Mouse (Mus musculus): Measurements from ENCODE around the gene Nrp1. TPM values are rescaled to one million over a fixed set of nuclear protein-coding genes. Genes with fewer than 3 reads are reported as not detected.

The Nrp1 gene
- polyA plus RNA-seq, 1 experiment from 2014 or later: 52.5 TPM

DNA sequence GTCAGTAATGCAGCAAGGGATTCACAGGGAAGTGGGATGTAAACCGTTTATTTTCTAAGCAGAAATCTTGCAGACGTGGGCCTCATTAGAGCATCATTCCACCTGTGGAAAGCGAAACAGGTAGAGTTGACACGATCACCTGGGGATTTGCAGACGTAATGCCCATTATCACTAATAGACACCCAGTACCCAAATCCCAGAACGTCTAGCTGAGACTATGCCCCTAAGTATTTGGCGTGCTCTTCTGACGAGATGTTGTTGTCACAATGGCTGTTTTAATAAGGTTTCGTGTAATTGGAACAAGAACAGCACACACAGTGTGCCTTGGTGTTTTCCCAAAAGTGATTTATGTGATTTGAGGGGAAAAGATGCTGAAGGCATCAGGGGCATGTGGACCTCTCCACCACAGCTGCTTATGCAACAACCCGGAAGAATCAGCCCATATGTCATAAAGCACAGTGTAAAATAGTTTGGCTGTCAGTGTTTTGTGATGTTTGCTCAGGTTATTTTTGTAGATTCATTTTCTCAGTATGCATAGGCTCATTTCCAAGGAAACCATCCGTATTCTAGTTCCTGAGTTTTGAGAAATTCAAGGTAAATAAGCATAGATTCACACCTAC, 40.2 kb downstream of the Nrp1 start:
- Histone ChIP-seq H3K4me1 (replicated peaks) (peaks cover 21% of the 10 kb centered on the region), H3K27ac (no peak overlapping the region), H3K4me3 (replicated peaks) (no peak overlapping the region), H3K9ac (replicated peaks) (no peak overlapping the region), H3K36me3 (no peaks in the 10 kb centered on the region), H3K4me2 (replicated peaks) (no peak overlapping the region), H3K9me3 (no peaks in the 10 kb centered on the region), H3K27me3 (no peaks in the 10 kb centered on the region)
- no peak for ATAC-seq
- 75% methylated on average over 11 of the region's 11 CpGs for WGBS

DNA sequence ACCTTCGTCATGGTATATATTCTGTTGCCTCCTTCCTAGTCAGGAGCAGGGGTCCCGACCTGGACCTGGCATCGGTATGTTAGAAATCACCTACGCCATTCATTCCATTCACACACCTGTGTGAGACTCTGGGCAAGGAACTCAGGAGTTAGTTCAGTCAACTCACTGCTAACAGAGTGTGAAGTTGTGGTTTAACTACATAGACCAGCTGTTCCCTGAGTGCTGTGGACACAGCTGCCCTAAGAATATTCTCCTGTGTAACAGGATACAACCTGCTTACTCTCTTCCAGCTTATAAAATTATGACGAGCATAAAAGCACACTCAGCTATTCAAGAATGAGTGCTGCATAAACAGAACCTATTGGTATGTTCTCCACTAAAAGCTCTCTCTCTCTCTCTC, 41.9 kb downstream of the Nrp1 start:
- no peaks in the 10 kb centered on the region for H3K9me3 ChIP-seq
- WGBS: 92% methylated on average over 5 of the region's 5 CpGs
- no peak overlapping the region for H3K9ac ChIP-seq (replicated peaks)
- H3K4me3 ChIP-seq (replicated peaks): no peak overlapping the region
- no peak overlapping the region for H3K27ac ChIP-seq
- ATAC-seq: no peak
- H3K27me3 ChIP-seq: no peaks in the 10 kb centered on the region
- no peak overlapping the region for H3K4me2 ChIP-seq (replicated peaks)
- no peaks in the 10 kb centered on the region for H3K36me3 ChIP-seq
- peaks cover 27% of the 10 kb centered on the region for H3K4me1 ChIP-seq (replicated peaks)

DNA sequence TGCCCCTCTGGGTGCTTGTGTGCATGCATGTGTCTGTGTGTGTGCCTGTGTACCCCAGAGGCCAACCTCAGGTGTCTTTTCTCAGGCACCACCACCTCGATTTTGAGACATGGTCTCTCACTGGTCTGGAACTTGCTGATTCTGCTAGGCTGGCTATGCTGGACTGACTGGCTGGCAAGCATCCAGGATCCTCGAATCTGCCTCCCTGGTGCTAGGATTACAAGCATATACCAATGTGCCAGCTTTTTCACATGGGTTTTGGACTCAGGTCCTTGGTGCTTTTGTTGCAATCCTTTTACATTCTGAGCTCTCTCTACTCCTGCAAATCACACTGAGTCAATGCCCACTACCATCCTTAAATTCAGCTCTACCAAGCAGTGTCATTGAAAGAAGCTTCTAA, 46.5 kb downstream of the Nrp1 start:
- Histone ChIP-seq H3K4me2 (replicated peaks) (no peak overlapping the region), H3K27ac (no peak overlapping the region), H3K4me3 (replicated peaks) (no peak overlapping the region), H3K27me3 (no peaks in the 10 kb centered on the region), H3K36me3 (no peaks in the 10 kb centered on the region), H3K9me3 (no peaks in the 10 kb centered on the region), H3K4me1 (replicated peaks) (0 out of 2 replicates have a peak, but pooled peaks cover 6% of the 10 kb centered on the region), H3K9ac (replicated peaks) (no peak overlapping the region)
- ATAC-seq: no peak
- 76% methylated on average over 2 of the region's 2 CpGs for WGBS

DNA sequence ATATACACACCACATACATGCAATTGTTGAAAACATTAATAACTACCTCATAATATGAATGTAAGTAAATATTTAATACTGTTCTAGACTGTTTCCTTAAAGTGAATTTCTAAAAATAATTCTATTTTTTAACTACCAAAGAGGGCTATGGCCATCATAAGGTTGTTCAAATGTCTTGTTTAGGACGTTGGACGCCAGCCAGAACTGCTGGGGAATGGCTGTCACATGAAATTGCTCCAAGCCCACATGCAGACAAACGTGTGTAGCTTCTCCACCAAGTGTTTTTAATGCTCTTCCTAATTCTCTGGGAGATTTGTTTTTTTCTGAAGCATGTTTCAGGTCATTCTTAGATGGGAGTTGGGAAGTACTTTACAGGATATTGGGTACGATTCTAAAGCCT, 55.0 kb downstream of the Nrp1 start:
- Histone ChIP-seq H3K9me3 (no peaks in the 10 kb centered on the region), H3K27me3 (no peaks in the 10 kb centered on the region), H3K36me3 (no peaks in the 10 kb centered on the region), H3K4me3 (replicated peaks) (no peak overlapping the region), H3K9ac (replicated peaks) (no peak overlapping the region), H3K4me1 (replicated peaks) (peaks cover 32% of the 10 kb centered on the region), H3K27ac (no peak overlapping the region), H3K4me2 (replicated peaks) (no peak overlapping the region)
- WGBS: 82% methylated on average over 4 of the region's 4 CpGs
- no peak for ATAC-seq

DNA sequence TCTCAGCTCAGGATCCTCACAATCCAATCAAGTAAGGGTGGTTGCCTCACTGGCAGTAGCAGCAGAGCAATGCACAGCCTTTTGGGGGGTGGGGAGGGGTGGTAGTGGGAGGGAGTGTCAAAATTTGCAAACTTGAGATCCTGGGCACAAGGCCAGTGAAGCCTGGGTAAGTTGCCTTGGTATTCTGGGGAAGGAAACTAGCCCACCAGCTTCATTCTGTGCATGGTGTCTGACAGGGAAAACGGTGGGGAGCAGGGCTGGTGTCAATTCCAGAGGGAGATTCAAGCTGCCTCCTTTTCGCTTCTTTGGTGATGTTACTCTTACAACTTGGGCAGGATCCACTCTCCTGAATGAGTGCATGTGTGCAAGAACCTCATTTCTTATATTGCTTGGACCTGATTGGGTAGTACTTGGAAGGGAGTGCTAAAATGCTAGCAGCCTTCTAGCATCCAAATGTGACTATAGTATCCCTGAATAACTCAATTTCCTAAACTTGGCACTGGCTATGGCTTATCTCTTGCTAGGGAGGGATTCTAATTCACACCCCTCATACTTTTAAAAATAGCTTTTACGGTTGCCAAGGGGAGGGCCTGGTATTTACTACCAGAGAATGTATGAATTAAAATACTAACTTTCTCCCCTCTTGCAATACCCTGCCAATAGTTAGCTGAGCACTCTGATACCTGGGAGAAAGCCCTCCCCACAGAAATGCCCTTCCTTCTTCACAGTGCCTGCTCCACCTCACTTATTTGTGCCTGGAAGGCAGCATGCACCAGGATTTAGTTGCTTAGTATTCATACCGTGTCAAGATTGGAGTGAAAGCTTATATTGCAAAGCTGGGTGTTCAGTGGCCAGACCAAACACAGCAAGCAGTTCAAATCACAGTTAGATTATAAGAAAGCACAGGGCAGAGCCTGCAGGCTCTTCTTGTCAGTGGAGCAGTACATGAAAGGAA, 57.6 kb downstream of the Nrp1 start:
- H3K4me3 ChIP-seq (replicated peaks): no peak overlapping the region
- H3K4me1 ChIP-seq (replicated peaks): peaks cover 36% of the 10 kb centered on the region
- no peaks in the 10 kb centered on the region for H3K9me3 ChIP-seq
- 0 out of 2 replicates have a peak overlapping the region, but pooled peaks have one; percentile 20 for H3K9ac ChIP-seq (replicated peaks)
- H3K27me3 ChIP-seq: no peaks in the 10 kb centered on the region
- 59% methylated on average over 4 of the region's 4 CpGs for WGBS
- ATAC-seq: peak; percentile 70
- H3K36me3 ChIP-seq: 0 out of 2 replicates have a peak, but pooled peaks cover 3% of the 10 kb centered on the region
- H3K27ac ChIP-seq: peak overlapping the region; percentile 80
- H3K4me2 ChIP-seq (replicated peaks): no peak overlapping the region

DNA sequence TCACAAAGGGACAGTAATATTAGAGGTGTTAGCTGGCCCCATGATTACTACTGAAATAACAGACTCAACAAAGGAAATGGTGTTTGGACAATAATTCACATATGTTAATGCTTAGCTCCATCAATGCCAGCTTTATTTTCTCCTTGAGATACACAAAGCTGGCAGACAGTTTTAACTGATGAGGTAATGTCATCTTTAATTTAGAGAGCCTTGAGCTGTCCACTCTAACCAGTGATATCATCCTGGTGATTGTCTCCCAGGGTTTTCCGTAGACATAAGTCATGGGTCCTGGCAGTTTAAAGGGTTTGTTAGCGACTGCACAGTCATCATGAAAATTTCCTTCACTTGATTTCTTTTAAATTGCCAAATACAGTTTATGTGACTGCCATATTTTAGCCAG, 58.5 kb downstream of the Nrp1 start:
- H3K4me3 ChIP-seq (replicated peaks): no peak overlapping the region
- peaks cover 36% of the 10 kb centered on the region for H3K4me1 ChIP-seq (replicated peaks)
- no peaks in the 10 kb centered on the region for H3K9me3 ChIP-seq
- H3K36me3 ChIP-seq: 0 out of 2 replicates have a peak, but pooled peaks cover 3% of the 10 kb centered on the region
- ATAC-seq: no peak
- H3K4me2 ChIP-seq (replicated peaks): no peak overlapping the region
- H3K27ac ChIP-seq: peak overlapping the region; percentile 80
- WGBS: 73% methylated on average over 2 of the region's 2 CpGs
- H3K27me3 ChIP-seq: no peaks in the 10 kb centered on the region
- H3K9ac ChIP-seq (replicated peaks): no peak overlapping the region

DNA sequence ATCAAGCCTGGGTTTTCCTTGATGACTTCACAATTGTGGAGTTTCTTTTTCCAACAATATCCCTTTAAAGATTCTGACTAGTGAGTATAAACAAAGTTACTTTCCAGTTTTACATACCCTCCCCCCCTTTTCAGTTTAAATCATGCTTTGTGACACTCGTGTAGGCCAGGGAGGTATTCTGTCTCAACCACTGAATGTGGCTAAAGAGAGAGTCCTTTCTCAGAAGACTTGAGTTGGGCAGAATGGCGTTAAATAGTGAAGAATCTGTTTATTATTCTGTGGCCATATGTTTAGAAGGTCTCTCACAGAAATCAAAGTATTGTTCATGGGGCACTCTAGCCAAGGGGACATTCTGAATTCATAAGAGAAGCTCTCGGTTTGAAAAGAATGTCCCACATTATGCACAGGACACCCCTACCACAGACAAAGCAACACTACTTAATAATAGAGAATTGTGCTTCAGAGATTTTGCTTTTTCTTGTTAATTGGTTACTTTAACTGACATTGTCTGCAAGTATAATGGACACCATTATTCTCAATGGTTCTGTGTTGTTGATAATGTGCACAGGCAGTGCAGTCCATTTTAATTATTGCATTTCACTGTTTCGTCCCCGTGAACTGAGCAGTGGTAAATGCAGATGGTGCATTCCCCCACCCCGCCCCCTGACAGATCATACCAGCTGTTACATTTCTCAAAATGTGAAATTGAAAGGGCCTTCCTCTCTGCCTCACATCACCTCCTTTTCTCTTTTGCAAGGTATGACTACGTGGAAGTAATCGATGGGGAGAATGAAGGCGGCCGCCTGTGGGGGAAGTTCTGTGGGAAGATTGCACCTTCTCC, 59.8 kb downstream of the Nrp1 start:
- no peak overlapping the region for H3K4me2 ChIP-seq (replicated peaks)
- H3K4me3 ChIP-seq (replicated peaks): no peak overlapping the region
- peak overlapping the region; percentile 36 for H3K27ac ChIP-seq
- no peak overlapping the region for H3K9ac ChIP-seq (replicated peaks)
- 0 out of 2 replicates have a peak, but pooled peaks cover 3% of the 10 kb centered on the region for H3K36me3 ChIP-seq
- peak; percentile 53; the same call in 1 of the 2 replicates for ATAC-seq
- 46% methylated on average over 10 of the region's 10 CpGs for WGBS
- H3K4me1 ChIP-seq (replicated peaks): peaks cover 36% of the 10 kb centered on the region
- H3K9me3 ChIP-seq: no peaks in the 10 kb centered on the region
- no peaks in the 10 kb centered on the region for H3K27me3 ChIP-seq

DNA sequence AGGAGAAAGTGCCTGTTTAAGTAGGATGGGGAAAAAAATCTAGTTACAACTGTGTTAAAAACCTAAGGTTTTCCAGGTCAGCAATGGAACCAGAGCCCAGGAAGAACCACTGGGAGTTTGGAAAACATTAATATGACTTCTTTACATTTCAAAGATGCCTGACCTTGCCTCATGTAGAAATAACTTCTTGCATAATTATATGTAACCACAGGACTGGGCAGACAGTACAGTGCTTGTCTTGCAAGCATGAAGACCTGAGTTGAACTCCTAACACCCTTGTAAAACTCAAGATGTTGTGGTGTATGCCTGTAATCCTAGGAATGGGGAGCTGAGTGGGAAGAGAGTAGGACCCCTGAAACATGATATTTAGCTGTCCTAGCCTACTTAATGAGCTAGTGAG, 61.6 kb downstream of the Nrp1 start:
- Histone ChIP-seq H3K4me3 (replicated peaks) (no peak overlapping the region), H3K4me1 (replicated peaks) (peaks cover 36% of the 10 kb centered on the region), H3K27ac (no peak overlapping the region), H3K27me3 (no peaks in the 10 kb centered on the region), H3K9me3 (no peaks in the 10 kb centered on the region), H3K9ac (replicated peaks) (no peak overlapping the region), H3K36me3 (0 out of 2 replicates have a peak, but pooled peaks cover 3% of the 10 kb centered on the region), H3K4me2 (replicated peaks) (no peak overlapping the region)
- no peak for ATAC-seq

DNA sequence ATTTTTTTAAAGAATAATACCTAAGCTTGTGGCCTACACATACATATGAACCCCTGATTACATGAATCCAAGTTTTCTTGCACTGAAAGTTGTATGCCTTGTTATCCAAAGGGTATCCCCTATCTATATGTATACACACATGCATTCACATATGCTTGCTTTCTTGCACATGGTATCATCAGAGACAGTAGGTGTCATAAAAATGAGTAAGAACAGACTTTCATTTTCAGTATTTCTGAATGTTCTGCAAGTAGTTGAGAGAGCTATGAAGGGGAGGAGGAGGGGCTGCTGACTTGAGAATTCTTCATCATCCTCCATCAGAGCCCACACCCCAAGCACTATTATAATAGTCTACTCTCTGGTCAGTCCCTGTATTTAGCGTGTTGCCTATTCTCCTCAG, 62.0 kb downstream of the Nrp1 start:
- Histone ChIP-seq H3K27ac (no peak overlapping the region), H3K4me2 (replicated peaks) (no peak overlapping the region), H3K27me3 (no peaks in the 10 kb centered on the region), H3K36me3 (0 out of 2 replicates have a peak, but pooled peaks cover 3% of the 10 kb centered on the region), H3K9me3 (no peaks in the 10 kb centered on the region), H3K4me3 (replicated peaks) (no peak overlapping the region), H3K4me1 (replicated peaks) (peaks cover 33% of the 10 kb centered on the region), H3K9ac (replicated peaks) (no peak overlapping the region)
- ATAC-seq: no peak
- WGBS: 96% methylated on average over 1 of the region's 1 CpGs

DNA sequence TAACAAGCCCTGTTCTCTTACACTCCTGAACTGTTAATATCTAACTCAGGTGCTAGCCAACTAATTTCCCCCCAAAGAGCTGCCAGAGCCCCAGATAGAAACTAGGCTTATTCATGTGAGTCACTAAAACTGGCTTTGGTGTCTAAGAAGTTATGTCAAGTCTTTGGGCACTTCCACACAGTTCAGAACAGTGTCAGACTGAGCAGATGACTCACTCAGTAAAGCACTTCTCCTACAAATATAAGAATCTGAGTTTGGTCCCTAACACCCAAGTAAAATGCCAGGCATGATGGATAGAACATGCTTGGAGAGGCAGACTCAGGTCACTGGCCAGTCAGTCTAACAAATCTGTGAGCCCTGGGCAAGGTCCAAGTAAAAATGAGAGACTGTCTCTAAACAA, 65.4 kb downstream of the Nrp1 start:
- Histone ChIP-seq H3K4me1 (replicated peaks) (0 out of 2 replicates have a peak, but pooled peaks cover under 1% of the 10 kb centered on the region), H3K4me2 (replicated peaks) (no peak overlapping the region), H3K27ac (no peak overlapping the region), H3K9me3 (no peaks in the 10 kb centered on the region), H3K36me3 (peaks cover 10% of the 10 kb centered on the region; the same call in 1 of the 2 replicates), H3K9ac (replicated peaks) (no peak overlapping the region), H3K27me3 (no peaks in the 10 kb centered on the region), H3K4me3 (replicated peaks) (no peak overlapping the region)
- no peak for ATAC-seq

DNA sequence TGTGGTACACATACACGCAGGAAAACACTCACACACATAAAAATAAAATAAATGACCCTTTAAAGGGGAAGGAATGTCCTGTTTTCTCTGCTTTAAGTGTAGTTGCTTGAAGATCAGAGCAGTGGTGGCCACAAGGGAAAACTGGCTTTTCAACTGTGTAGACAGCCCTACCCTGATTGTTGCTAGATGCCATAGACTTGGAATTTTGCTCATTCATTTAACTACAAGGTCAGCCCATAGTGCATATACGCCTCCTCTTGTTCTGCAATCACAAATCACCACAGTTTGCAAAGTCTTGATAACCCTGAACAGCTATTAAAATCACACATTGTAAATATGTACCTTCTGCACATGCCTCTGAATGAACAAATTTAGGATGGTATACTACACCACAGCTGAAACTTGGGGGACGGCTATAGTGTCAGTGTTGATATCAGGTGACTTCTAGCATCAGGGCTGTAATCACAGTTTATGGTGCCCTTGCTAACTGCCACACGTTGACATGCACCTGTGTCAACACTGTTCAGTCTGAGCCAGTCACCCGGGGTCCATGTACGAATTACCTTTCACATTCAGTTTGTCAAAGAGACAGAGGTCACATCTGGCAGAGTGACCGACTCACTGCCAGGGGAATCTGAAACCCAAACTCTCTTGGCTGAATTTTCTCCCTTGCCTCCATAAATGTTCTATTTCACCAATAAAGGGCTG, 66.4 kb downstream of the Nrp1 start:
- Histone ChIP-seq H3K9me3 (no peaks in the 10 kb centered on the region), H3K4me3 (replicated peaks) (no peak overlapping the region), H3K4me2 (replicated peaks) (no peak overlapping the region), H3K36me3 (peaks cover 10% of the 10 kb centered on the region; the same call in 1 of the 2 replicates), H3K27ac (no peak overlapping the region), H3K27me3 (no peaks in the 10 kb centered on the region), H3K9ac (replicated peaks) (no peak overlapping the region), H3K4me1 (replicated peaks) (0 out of 2 replicates have a peak, but pooled peaks cover 3% of the 10 kb centered on the region)
- no peak for ATAC-seq
- 86% methylated on average over 7 of the region's 7 CpGs for WGBS

All from midbrain, embryonic 13.5 days (tissue).